Mouse (Mus musculus): ENCODE measurements around the gene Map1b.

Gene Map1b

GRCm38 (mm10) chr13:99527936-99528335 is 11.6 kb upstream of the Map1b start:
- no peak for DNase-seq

- DNase-seq, result no peak
These were observed 9.2 kb upstream of the Map1b start for GRCm38 (mm10) chr13:99525491-99525890.

- DNase-seq, result no peak
These were observed 1.5 kb upstream of the Map1b start for GRCm38 (mm10) chr13:99517836-99518235.

- no peak for DNase-seq
These were observed 448 bp downstream of the Map1b start for GRCm38 (mm10) chr13:99515736-99516447.

GRCm38 (mm10) chr13:99514917-99515591 is 1.3 kb downstream of the Map1b start:
- DNase-seq, result peak; percentile 67

GRCm38 (mm10) chr13:99513990-99514389 is 2.4 kb downstream of the Map1b start:
- DNase-seq, result no peak

- peak; percentile 74 for DNase-seq
These were observed 3.2 kb downstream of the Map1b start for GRCm38 (mm10) chr13:99513138-99513537.

- DNase-seq, result no peak
These were observed 6.4 kb downstream of the Map1b start for GRCm38 (mm10) chr13:99509896-99510295.

GRCm38 (mm10) chr13:99506580-99506962 is 9.8 kb downstream of the Map1b start:
- DNase-seq, result no peak

- no peak for DNase-seq
These were observed 10.3 kb downstream of the Map1b start for GRCm38 (mm10) chr13:99505826-99506579.

GRCm38 (mm10) chr13:99503370-99503979 is 12.9 kb downstream of the Map1b start:
- DNase-seq, result no peak

- DNase-seq, result no peak
These were observed 13.4 kb downstream of the Map1b start for GRCm38 (mm10) chr13:99502911-99503310.

- no peak for DNase-seq
These were observed 14.1 kb downstream of the Map1b start for GRCm38 (mm10) chr13:99502126-99502744.

- DNase-seq, result no peak
These were observed 14.9 kb downstream of the Map1b start for GRCm38 (mm10) chr13:99501393-99501792.

- DNase-seq, result no peak
These were observed 15.7 kb downstream of the Map1b start for GRCm38 (mm10) chr13:99500609-99501008.

GRCm38 (mm10) chr13:99499764-99500163 is 16.6 kb downstream of the Map1b start:
- DNase-seq, result no peak

GRCm38 (mm10) chr13:99496106-99496505 is 20.2 kb downstream of the Map1b start:
- DNase-seq, result no peak

- no peak for DNase-seq
These were observed 21.9 kb downstream of the Map1b start for GRCm38 (mm10) chr13:99494416-99494815.

GRCm38 (mm10) chr13:99493304-99493904 is 22.9 kb downstream of the Map1b start:
- no peak for DNase-seq

GRCm38 (mm10) chr13:99492619-99493303 is 23.6 kb downstream of the Map1b start:
- DNase-seq, result no peak

GRCm38 (mm10) chr13:99489998-99490397 is 26.3 kb downstream of the Map1b start:
- no peak for DNase-seq

- DNase-seq, result no peak
These were observed 27.2 kb downstream of the Map1b start for GRCm38 (mm10) chr13:99489175-99489574.

All from layer of hippocampus, adult 9-11 months (tissue).